Mouse (Mus musculus): Measurements from ENCODE around the gene Evi5l. TPM values are rescaled to one million over a fixed set of nuclear protein-coding genes. Genes with fewer than 3 reads are reported as not detected.
"Not testable (repeated sequence)": the region's sequence is repeated elsewhere in the genome, so short reads cannot be mapped to it uniquely, and the experiment has no call there.

The Evi5l gene
- polyA plus RNA-seq, 1 experiment: 9.9 TPM

GRCm38 (mm10) chr8:4252116-4252760 is 85.9 kb downstream of the Evi5l start:
- H3K4me3 ChIP-seq (ENCODE audit: insufficient read depth, low read length): peak overlapping the region; percentile 98
- H3K27ac ChIP-seq (ENCODE audit: insufficient read depth, low read depth, low read length): peak overlapping the region; percentile 18
- no peak for TF ChIP-seq POLR2A (IDR thresholded peaks at IDR 0.05; ENCODE audit: borderline replicate concordance, low read depth, low read length)
- TF ChIP-seq CTCF (IDR thresholded peaks at IDR 0.05; ENCODE audit: low read depth, low read length): no peak
- H3K4me1 ChIP-seq (ENCODE audit: control insufficient read depth, insufficient read depth, low read length): peaks cover 18% of the 10 kb centered on the region

DNA sequence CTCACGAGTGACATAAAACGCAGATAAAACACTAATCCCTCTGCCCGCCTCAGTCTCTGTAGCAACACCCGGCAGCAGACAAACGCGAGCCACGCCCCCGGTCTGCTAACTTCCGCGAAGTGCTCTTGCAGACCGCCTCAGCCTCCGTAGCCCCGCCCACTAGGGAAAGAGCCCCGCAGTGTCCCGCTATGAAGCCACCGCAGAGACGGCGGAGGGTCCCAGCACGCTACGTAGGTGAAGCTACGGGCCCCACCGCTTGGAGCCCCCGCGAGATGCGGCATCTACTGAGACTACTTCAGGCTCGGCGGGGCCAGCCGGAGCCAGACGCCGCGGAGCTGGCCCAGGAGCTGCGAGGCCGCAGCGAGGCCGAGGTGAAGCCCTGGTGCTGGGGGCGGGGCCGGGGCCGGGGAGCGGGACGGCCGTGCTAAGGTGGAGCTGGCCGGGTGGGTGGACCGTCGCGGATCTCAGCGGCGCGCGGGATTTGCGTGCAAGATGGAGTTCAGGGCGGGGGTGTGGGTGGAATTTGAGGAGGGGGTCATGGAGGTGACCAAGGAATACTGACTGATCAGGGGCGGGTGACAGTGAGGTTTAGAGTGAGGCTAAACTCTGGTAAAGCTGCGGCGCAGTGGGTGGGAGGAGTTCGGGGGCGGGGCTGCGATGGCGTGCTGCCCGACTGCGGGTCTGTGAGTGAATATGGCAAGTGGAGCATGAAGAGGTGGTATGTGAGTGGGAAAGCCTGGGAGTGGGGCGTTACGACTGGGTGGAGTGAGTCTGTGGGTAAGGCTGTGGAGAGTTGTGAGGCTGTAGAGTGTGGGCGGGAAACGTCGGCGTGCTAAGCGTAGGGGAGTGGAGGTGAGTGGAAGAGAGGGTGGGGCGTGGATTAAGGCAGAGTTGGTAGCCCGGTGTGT is 86.8 kb downstream of the Evi5l start, which contains the start of gene Snapc2:
Gene Snapc2, plus strand, starts transcription at position 147 of the 908 bp plus-strand sequence.
- TF ChIP-seq CTCF (IDR thresholded peaks at IDR 0.05; ENCODE audit: low read depth, low read length) (no peak), POLR2A (IDR thresholded peaks at IDR 0.05; ENCODE audit: borderline replicate concordance, low read depth, low read length) (no peak)
- Histone ChIP-seq H3K4me3 (ENCODE audit: insufficient read depth, low read length) (peak within 1 kb of the TSS; percentile 98), H3K27ac (ENCODE audit: insufficient read depth, low read depth, low read length) (peak within 1 kb of the TSS; percentile 51), H3K4me1 (ENCODE audit: control insufficient read depth, insufficient read depth, low read length) (peaks cover 18% of the 10 kb centered on the region)

GRCm38 (mm10) chr8:4254001-4254400 is 87.6 kb downstream of the Evi5l start:
- Histone ChIP-seq H3K4me1 (ENCODE audit: control insufficient read depth, insufficient read depth, low read length) (peaks cover 18% of the 10 kb centered on the region), H3K27ac (ENCODE audit: insufficient read depth, low read depth, low read length) (no peak overlapping the region), H3K4me3 (ENCODE audit: insufficient read depth, low read length) (no peak overlapping the region)
- TF ChIP-seq POLR2A (IDR thresholded peaks at IDR 0.05; ENCODE audit: borderline replicate concordance, low read depth, low read length) (no peak), CTCF (IDR thresholded peaks at IDR 0.05; ENCODE audit: low read depth, low read length) (no peak)

GRCm38 (mm10) chr8:4255471-4255870 is 89.1 kb downstream of the Evi5l start:
- not testable (repeated sequence) for H3K27ac ChIP-seq (ENCODE audit: insufficient read depth, low read depth, low read length); H3K4me3 ChIP-seq (ENCODE audit: insufficient read depth, low read length)

GRCm38 (mm10) chr8:4256911-4257310 is 90.5 kb downstream of the Evi5l start:
- no peak for TF ChIP-seq POLR2A (IDR thresholded peaks at IDR 0.05; ENCODE audit: borderline replicate concordance, low read depth, low read length)
- TF ChIP-seq CTCF (IDR thresholded peaks at IDR 0.05; ENCODE audit: low read depth, low read length): no peak
- H3K4me1 ChIP-seq (ENCODE audit: control insufficient read depth, insufficient read depth, low read length): peaks cover 16% of the 10 kb centered on the region
- H3K27ac ChIP-seq (ENCODE audit: insufficient read depth, low read depth, low read length): no peak overlapping the region
- no peak overlapping the region for H3K4me3 ChIP-seq (ENCODE audit: insufficient read depth, low read length)

More at GRCm38 (mm10) chr8:4255471-4255870, 89.1 kb downstream of the Evi5l start:
- peaks cover 22% of the 10 kb centered on the region for H3K4me1 ChIP-seq (ENCODE audit: control insufficient read depth, insufficient read depth, low read length)

DNA sequence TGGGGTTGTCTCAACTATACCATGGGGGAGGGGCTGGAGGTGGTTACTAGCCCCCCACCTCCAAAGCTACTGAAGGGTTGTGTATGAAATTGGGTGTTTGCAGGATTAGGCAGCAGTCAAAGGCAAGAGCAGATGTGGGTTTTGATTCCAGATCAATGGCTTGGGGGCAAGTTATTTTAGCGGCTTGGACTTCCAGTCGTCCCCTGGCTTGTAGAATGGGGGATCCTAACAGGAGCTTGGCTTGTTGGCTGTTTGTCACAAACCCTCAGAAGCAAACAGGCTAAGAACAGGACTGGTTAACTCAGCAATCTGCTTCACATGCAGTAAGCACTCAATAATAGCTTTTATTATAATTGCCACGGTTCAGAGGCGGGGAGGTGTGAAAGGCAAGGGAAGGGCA is 91.0 kb downstream of the Evi5l start:
- H3K27ac ChIP-seq (ENCODE audit: insufficient read depth, low read depth, low read length): no peak overlapping the region
- peaks cover 12% of the 10 kb centered on the region for H3K4me1 ChIP-seq (ENCODE audit: control insufficient read depth, insufficient read depth, low read length)
- TF ChIP-seq CTCF (IDR thresholded peaks at IDR 0.05; ENCODE audit: low read depth, low read length): no peak
- no peak for TF ChIP-seq POLR2A (IDR thresholded peaks at IDR 0.05; ENCODE audit: borderline replicate concordance, low read depth, low read length)
- H3K4me3 ChIP-seq (ENCODE audit: insufficient read depth, low read length): no peak overlapping the region

DNA sequence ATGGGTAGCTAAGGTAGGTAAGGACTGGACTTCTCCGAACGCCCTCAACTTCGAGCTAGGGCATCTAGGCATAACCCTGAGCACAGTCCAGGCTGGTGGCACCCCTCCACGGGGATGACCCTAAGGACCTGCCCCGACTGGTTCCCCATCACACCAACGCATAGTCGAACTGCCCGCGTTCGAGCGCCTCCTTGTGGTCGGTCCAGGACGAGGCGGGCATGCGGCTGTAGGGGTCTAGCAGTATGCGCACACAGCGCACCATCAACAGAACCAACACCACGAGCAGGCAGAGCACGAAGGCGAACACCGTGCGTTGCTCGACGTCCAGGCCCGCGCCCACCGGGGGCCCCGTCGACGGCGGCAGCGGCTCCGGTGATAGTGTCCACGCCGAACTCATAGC is 91.9 kb downstream of the Evi5l start:
- H3K27ac ChIP-seq (ENCODE audit: insufficient read depth, low read depth, low read length): no peak overlapping the region
- peaks cover 12% of the 10 kb centered on the region for H3K4me1 ChIP-seq (ENCODE audit: control insufficient read depth, insufficient read depth, low read length)
- peak; percentile 71 for TF ChIP-seq CTCF (IDR thresholded peaks at IDR 0.05; ENCODE audit: low read depth, low read length)
- no peak for TF ChIP-seq POLR2A (IDR thresholded peaks at IDR 0.05; ENCODE audit: borderline replicate concordance, low read depth, low read length)
- H3K4me3 ChIP-seq (ENCODE audit: insufficient read depth, low read length): peak overlapping the region; percentile 52

- Histone ChIP-seq H3K4me3 (ENCODE audit: insufficient read depth, low read length) (peak overlapping the region; percentile 52), H3K27ac (ENCODE audit: insufficient read depth, low read depth, low read length) (no peak overlapping the region), H3K4me1 (ENCODE audit: control insufficient read depth, insufficient read depth, low read length) (peaks cover 15% of the 10 kb centered on the region)
- TF ChIP-seq CTCF (IDR thresholded peaks at IDR 0.05; ENCODE audit: low read depth, low read length): no peak
- TF ChIP-seq POLR2A (IDR thresholded peaks at IDR 0.05; ENCODE audit: borderline replicate concordance, low read depth, low read length): no peak
These were observed 92.3 kb downstream of the Evi5l start for GRCm38 (mm10) chr8:4258678-4259077.

DNA sequence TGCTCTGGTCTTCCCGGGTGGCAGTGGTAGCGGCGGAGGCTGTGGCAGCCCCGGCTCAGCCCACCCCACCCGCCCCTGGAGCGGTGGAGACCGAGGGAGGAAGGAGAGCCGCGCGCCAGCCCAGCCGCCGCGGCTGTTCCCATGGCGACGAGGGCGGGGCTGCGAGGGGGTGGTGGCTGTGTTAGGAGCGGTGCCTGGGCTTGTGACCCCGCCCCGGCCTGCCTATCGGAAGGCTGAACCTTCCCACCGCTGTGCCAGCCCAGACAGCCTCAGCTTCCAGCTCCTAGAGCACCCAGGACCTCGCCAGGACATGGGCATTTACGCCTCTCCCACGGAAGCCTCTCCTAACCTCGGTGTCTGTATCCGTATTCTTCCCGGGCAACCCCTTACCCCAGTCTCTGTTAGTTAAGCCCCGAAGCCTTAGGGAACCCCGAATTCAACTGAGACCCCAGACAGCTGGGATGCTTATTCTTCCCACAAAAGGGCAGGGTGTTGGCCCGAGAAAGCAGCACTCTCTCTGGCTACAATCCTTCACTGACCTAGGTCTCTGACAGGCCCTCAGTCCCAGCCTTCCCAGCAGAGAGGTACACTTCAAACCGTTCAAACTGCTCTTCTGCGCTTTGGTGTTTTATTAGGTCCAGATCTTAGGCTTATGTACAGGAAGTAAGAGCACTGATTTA is 92.9 kb downstream of the Evi5l start, which contains the start of gene Ctxn1:
Gene Ctxn1, minus strand, starts transcription at position 150 of the 680 bp plus-strand sequence.
- TF ChIP-seq POLR2A (IDR thresholded peaks at IDR 0.05; ENCODE audit: borderline replicate concordance, low read depth, low read length): no peak
- TF ChIP-seq CTCF (IDR thresholded peaks at IDR 0.05; ENCODE audit: low read depth, low read length): no peak
- Histone ChIP-seq H3K4me1 (ENCODE audit: control insufficient read depth, insufficient read depth, low read length) (peaks cover 16% of the 10 kb centered on the region), H3K27ac (ENCODE audit: insufficient read depth, low read depth, low read length) (no peak within 1 kb of the TSS), H3K4me3 (ENCODE audit: insufficient read depth, low read length) (peak within 1 kb of the TSS; percentile 52)
